8 mouse cellular contexts compared by ENCODE assay signal in the genomic region with DNA sequence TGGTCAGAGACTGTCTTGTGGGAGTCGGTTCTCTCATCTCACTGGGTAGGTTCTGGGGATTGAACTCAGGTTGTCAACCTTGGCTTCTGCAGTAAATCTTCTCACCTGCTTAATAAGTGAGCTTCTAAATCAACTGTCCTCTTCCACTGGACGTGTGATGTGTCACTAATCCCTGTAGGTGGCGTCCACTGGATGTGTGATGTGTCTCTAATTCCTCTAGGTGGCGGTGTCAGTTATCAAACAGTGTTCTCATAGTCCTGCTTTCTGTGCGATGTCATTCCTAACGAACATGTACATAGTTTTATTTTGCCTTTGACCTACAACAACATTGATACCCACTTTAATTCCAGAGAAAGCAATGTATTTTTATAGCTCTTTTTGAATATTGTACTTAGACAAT. TPM values are rescaled to one million over a fixed set of nuclear protein-coding genes. Genes with fewer than 3 reads are reported as not detected.
DNase-seq lines count a peak whose midpoint lies in the region; ATAC-seq lines count a peak whose summit lies in the region.

No protein-coding gene starts in this region.

- DNase-seq in heart, adult 18-20 months = peak; percentile 17 to 32
- no peak for DNase-seq in heart, adult 8-10 months (ENCODE audit: low spot score)
- peak; percentile 22 for DNase-seq in neural tube, embryonic 11.5 days (ENCODE audit: low spot score)
- no peak for DNase-seq in testis, postnatal 10 days (ENCODE audit: low spot score)
- DNase-seq in thymus, postnatal 25 days = no peak

- no peak overlapping the region for H3K9ac ChIP-seq in neural tube, embryonic 11.5 days (ENCODE audit: low read length)
- no peak overlapping the region for H3K9ac ChIP-seq in neural tube, embryonic 15.5 days (replicated peaks)
- H3K9ac ChIP-seq in heart, embryonic 11.5 days (ENCODE audit: low read depth, low read length) = no peak overlapping the region

- no peaks in the 10 kb centered on the region for H3K36me3 ChIP-seq in neural tube, embryonic 11.5 days (ENCODE audit: control insufficient read depth, insufficient read depth, low read length)
- H3K36me3 ChIP-seq in neural tube, embryonic 15.5 days = no peaks in the 10 kb centered on the region
- H3K36me3 ChIP-seq in heart, embryonic 11.5 days (ENCODE audit: control insufficient read depth, insufficient read depth, low read length) = no peaks in the 10 kb centered on the region

- H3K4me3 ChIP-seq in neural tube, embryonic 11.5 days (ENCODE audit: low read depth, low read length) = no peak overlapping the region
- no peak overlapping the region for H3K4me3 ChIP-seq in neural tube, embryonic 15.5 days (replicated peaks)
- H3K4me3 ChIP-seq in heart, embryonic 11.5 days (ENCODE audit: low read depth, low read length) = no peak overlapping the region

- no peaks in the 10 kb centered on the region for H3K9me3 ChIP-seq in neural tube, embryonic 11.5 days (ENCODE audit: control insufficient read depth, low read length)
- H3K9me3 ChIP-seq in neural tube, embryonic 15.5 days (replicated peaks) = no peaks in the 10 kb centered on the region
- no peaks in the 10 kb centered on the region for H3K9me3 ChIP-seq in heart, embryonic 11.5 days (replicated peaks; ENCODE audit: control insufficient read depth, low read length)

- no peak for ATAC-seq in neural tube, embryonic 11.5 days (ENCODE audit: insufficient read depth, low FRiP score, low TSS enrichment)
- no peak for ATAC-seq in neural tube, embryonic 15.5 days (ENCODE audit: low FRiP score)
- ATAC-seq in erythroblast, adult 5-6 weeks (replicated peaks; ENCODE audit: low FRiP score, poor library complexity, severe bottlenecking) = peak; percentile 91
- no peak for ATAC-seq in heart, embryonic 11.5 days (replicated peaks; ENCODE audit: insufficient number of reproducible peaks, low FRiP score, low TSS enrichment)

- no peak overlapping the region for H3K27ac ChIP-seq in neural tube, embryonic 11.5 days (ENCODE audit: low read depth, low read length)
- no peak overlapping the region for H3K27ac ChIP-seq in neural tube, embryonic 15.5 days (replicated peaks)
- no peak overlapping the region for H3K27ac ChIP-seq in heart, embryonic 11.5 days (ENCODE audit: low read depth, low read length)

- no peaks in the 10 kb centered on the region for H3K4me1 ChIP-seq in neural tube, embryonic 11.5 days (ENCODE audit: control insufficient read depth, insufficient read depth, low read length)
- H3K4me1 ChIP-seq in neural tube, embryonic 15.5 days = no peaks in the 10 kb centered on the region
- no peaks in the 10 kb centered on the region for H3K4me1 ChIP-seq in heart, embryonic 11.5 days (ENCODE audit: control insufficient read depth, insufficient read depth, low read length)

- H3K4me2 ChIP-seq in neural tube, embryonic 11.5 days (ENCODE audit: low read depth) = no peak overlapping the region
- H3K4me2 ChIP-seq in neural tube, embryonic 15.5 days = no peak overlapping the region
- H3K4me2 ChIP-seq in heart, embryonic 11.5 days = no peak overlapping the region

- 53% methylated on average over 6 of the region's 6 CpGs for WGBS in neural tube, embryonic 11.5 days
- WGBS in neural tube, embryonic 15.5 days = 51% methylated on average over 6 of the region's 6 CpGs
- 38% methylated on average over 6 of the region's 6 CpGs for WGBS in heart, embryonic 11.5 days (ENCODE audit: insufficient replicate concordance)

- no peaks in the 10 kb centered on the region for H3K27me3 ChIP-seq in neural tube, embryonic 11.5 days (ENCODE audit: control insufficient read depth, insufficient read depth, low read length)
- H3K27me3 ChIP-seq in neural tube, embryonic 15.5 days (replicated peaks) = no peaks in the 10 kb centered on the region
- no peaks in the 10 kb centered on the region for H3K27me3 ChIP-seq in heart, embryonic 11.5 days (ENCODE audit: control insufficient read depth, insufficient read depth, low read length)

RNA-seq across cellular contexts. Expression of a gene that starts 30.8 kb away (rescaled TPM):
- total RNA-seq in heart, adult 18-20 months (2021) = 10 to 100 TPM; 53.2 to 53.4 TPM
- total RNA-seq in heart, adult 8-10 months (2022) = 10 to 100 TPM; 45.2 to 59.2 (median 53.8) TPM
- 17.6 and 19.4 TPM in 2 replicates for polyA plus RNA-seq in neural tube, embryonic 11.5 days (2014; fragmentation: Nextera tagmentation; extraction: Ambion mirVana)
- 23.9 and 34.0 TPM in 2 replicates for polyA plus RNA-seq in neural tube, embryonic 15.5 days (2015; fragmentation: Nextera tagmentation; extraction: Ambion mirVana)
- total RNA-seq in erythroblast, adult 5-6 weeks (2015; ENCODE audit: low replicate concordance) = 4.0 and 11.1 TPM in 2 replicates
- total RNA-seq in erythroblast, adult 5-6 weeks (2017; ENCODE audit: low replicate concordance) = 3.6 and 6.2 TPM in 2 replicates
- polyA plus RNA-seq in heart, embryonic 11.5 days (2014; fragmentation: Nextera tagmentation; extraction: Ambion mirVana) = 6.4 and 11.6 TPM in 2 replicates

Comparison
In these comparisons a context has a peak if more than half of its experiments do, and no peak if none do; other contexts are left out.
1. DNase-seq: peak in heart, adult 18-20 months (2 of 2) and neural tube, embryonic 11.5 days (single experiment); none in heart, adult 8-10 months (single experiment), testis, postnatal 10 days (single experiment) and thymus, postnatal 25 days (single experiment).